ENCODE assay signal across 19 mouse cellular contexts in genomic region chr5:84408370-84408769, GRCm38 (mm10). TPM values are rescaled to one million over a fixed set of nuclear protein-coding genes. Genes with fewer than 3 reads are reported as not detected.
DNase-seq lines count a peak whose midpoint lies in the region; ATAC-seq and TF ChIP-seq lines count a peak whose summit lies in the region.
"Had no signal": no experiment of that assay in that cellular context is flagged by ENCODE, and none has a peak within 500 bp of the region (broad histone marks: within the 10 kb centered on the region; RNA-seq: fewer than 3 reads in every experiment).

No protein-coding gene starts in this region.

- no peaks in the 10 kb centered on the region for H3K9me3 ChIP-seq in forebrain, embryonic 14.5 days (replicated peaks; ENCODE audit: control insufficient read depth, low read length)
- no peaks in the 10 kb centered on the region for H3K9me3 ChIP-seq in forebrain, embryonic 11.5 days (ENCODE audit: control insufficient read depth, low read length)
- no peaks in the 10 kb centered on the region for H3K9me3 ChIP-seq in midbrain, postnatal 0 days (ENCODE audit: low read length)
- no peaks in the 10 kb centered on the region for H3K9me3 ChIP-seq in midbrain, embryonic 11.5 days (ENCODE audit: control insufficient read depth, low read length)
- H3K9me3 ChIP-seq in intestine, embryonic 16.5 days (ENCODE audit: control insufficient read depth, low read length): no peaks in the 10 kb centered on the region
- H3K9me3 ChIP-seq: embryonic facial prominence, embryonic 10.5 days; hindbrain, embryonic 13.5 days; stomach, embryonic 15.5 days had no signal

- H3K9ac ChIP-seq in forebrain, embryonic 14.5 days (ENCODE audit: low read length): no peak overlapping the region
- H3K9ac ChIP-seq in forebrain, embryonic 11.5 days (ENCODE audit: low read length): no peak overlapping the region
- no peak overlapping the region for H3K9ac ChIP-seq in midbrain, postnatal 0 days (replicated peaks; ENCODE audit: low read length, poor library complexity, severe bottlenecking)
- H3K9ac ChIP-seq in midbrain, embryonic 11.5 days (ENCODE audit: low read length): no peak overlapping the region
- no peak overlapping the region for H3K9ac ChIP-seq in intestine, embryonic 16.5 days (ENCODE audit: low read depth, low read length)
- H3K9ac ChIP-seq: hindbrain, embryonic 13.5 days; stomach, embryonic 15.5 days had no signal

- 38% methylated on average over 2 of the region's 2 CpGs for WGBS in forebrain, embryonic 14.5 days
- 56% methylated on average over 2 of the region's 2 CpGs for WGBS in forebrain, embryonic 11.5 days
- WGBS in midbrain, postnatal 0 days: 59% methylated on average over 2 of the region's 2 CpGs
- WGBS in midbrain, embryonic 11.5 days: 55% methylated on average over 2 of the region's 2 CpGs
- WGBS in intestine, embryonic 16.5 days: 56% methylated on average over 2 of the region's 2 CpGs

- H3K27ac ChIP-seq in forebrain, embryonic 14.5 days (ENCODE audit: low read depth, low read length): no peak overlapping the region
- H3K27ac ChIP-seq in forebrain, embryonic 11.5 days (ENCODE audit: low read depth, low read length): no peak overlapping the region
- H3K27ac ChIP-seq in midbrain, postnatal 0 days (ENCODE audit: low read depth, low read length): no peak overlapping the region
- H3K27ac ChIP-seq in midbrain, embryonic 11.5 days (ENCODE audit: low read depth, low read length): no peak overlapping the region
- H3K27ac ChIP-seq in intestine, embryonic 16.5 days (ENCODE audit: low read length): no peak overlapping the region
- H3K27ac ChIP-seq: embryonic facial prominence, embryonic 10.5 days; hindbrain, embryonic 13.5 days; stomach, embryonic 15.5 days had no signal

- no peak for TF ChIP-seq CTCF in midbrain, postnatal 0 days (IDR thresholded peaks at IDR 0.05)

- no peak overlapping the region for H3K4me3 ChIP-seq in forebrain, embryonic 14.5 days (ENCODE audit: low read depth, low read length)
- H3K4me3 ChIP-seq in forebrain, embryonic 11.5 days (ENCODE audit: low read depth, low read length): no peak overlapping the region
- H3K4me3 ChIP-seq in midbrain, postnatal 0 days (ENCODE audit: low read depth, low read length): no peak overlapping the region
- no peak overlapping the region for H3K4me3 ChIP-seq in midbrain, embryonic 11.5 days (ENCODE audit: low read depth, low read length)
- H3K4me3 ChIP-seq in intestine, embryonic 16.5 days (ENCODE audit: low read length): no peak overlapping the region
- H3K4me3 ChIP-seq: embryonic facial prominence, embryonic 10.5 days; hindbrain, embryonic 13.5 days; stomach, embryonic 15.5 days had no signal

- peak; percentile 14 for DNase-seq in forebrain, embryonic 14.5 days (ENCODE audit: low spot score)
- no peak for DNase-seq in forebrain, embryonic 11.5 days (ENCODE audit: low spot score)
- DNase-seq in midbrain, postnatal 0 days (ENCODE audit: low spot score): peak; percentile 55
- DNase-seq in midbrain, embryonic 11.5 days (ENCODE audit: low spot score, missing footprints): no peak
- peak; percentile 50 for DNase-seq in cerebellum, adult 8-10 months
- no peak for DNase-seq in thymus, postnatal 14 days
- DNase-seq in yolk sac, embryonic 10.5 days (ENCODE audit: low spot score): no peak
- DNase-seq: adrenal gland, postnatal 36 days; gastrocnemius, postnatal 25 days; kidney, adult 18-20 months; kidney, postnatal 14 days; lung, postnatal 10 days had no signal

- no peaks in the 10 kb centered on the region for H3K27me3 ChIP-seq in forebrain, embryonic 14.5 days (replicated peaks; ENCODE audit: control insufficient read depth, insufficient read depth, low read length)
- no peaks in the 10 kb centered on the region for H3K27me3 ChIP-seq in forebrain, embryonic 11.5 days (ENCODE audit: control insufficient read depth, insufficient read depth, low read length)
- H3K27me3 ChIP-seq in midbrain, postnatal 0 days (ENCODE audit: insufficient read depth, low read length): no peaks in the 10 kb centered on the region
- no peaks in the 10 kb centered on the region for H3K27me3 ChIP-seq in midbrain, embryonic 11.5 days (ENCODE audit: control insufficient read depth, insufficient read depth, low read length)
- no peaks in the 10 kb centered on the region for H3K27me3 ChIP-seq in intestine, embryonic 16.5 days (replicated peaks; ENCODE audit: control insufficient read depth, insufficient read depth, low read length)
- H3K27me3 ChIP-seq: hindbrain, embryonic 13.5 days; stomach, embryonic 15.5 days had no signal

- peaks cover 22% of the 10 kb centered on the region for H3K4me1 ChIP-seq in forebrain, embryonic 14.5 days (ENCODE audit: control insufficient read depth, insufficient read depth, low read length)
- H3K4me1 ChIP-seq in forebrain, embryonic 11.5 days (replicated peaks; ENCODE audit: control insufficient read depth, insufficient read depth, low read length): no peaks in the 10 kb centered on the region
- H3K4me1 ChIP-seq in midbrain, postnatal 0 days (ENCODE audit: insufficient read depth, low read length): no peaks in the 10 kb centered on the region
- no peaks in the 10 kb centered on the region for H3K4me1 ChIP-seq in midbrain, embryonic 11.5 days (ENCODE audit: control insufficient read depth, insufficient read depth, low read length)
- H3K4me1 ChIP-seq in intestine, embryonic 16.5 days (ENCODE audit: control insufficient read depth, insufficient read depth, low read length): no peaks in the 10 kb centered on the region
- H3K4me1 ChIP-seq: embryonic facial prominence, embryonic 10.5 days; stomach, embryonic 15.5 days had no signal

- ATAC-seq in forebrain, embryonic 14.5 days: no peak
- no peak for ATAC-seq in forebrain, embryonic 11.5 days (replicated peaks; ENCODE audit: low FRiP score)
- ATAC-seq in midbrain, postnatal 0 days (ENCODE audit: low FRiP score): no peak
- ATAC-seq in midbrain, embryonic 11.5 days (ENCODE audit: low FRiP score): no peak
- ATAC-seq in intestine, embryonic 16.5 days: no peak

- no peaks in the 10 kb centered on the region for H3K36me3 ChIP-seq in forebrain, embryonic 14.5 days (ENCODE audit: control insufficient read depth, insufficient read depth, low read length)
- no peaks in the 10 kb centered on the region for H3K36me3 ChIP-seq in forebrain, embryonic 11.5 days (ENCODE audit: control insufficient read depth, insufficient read depth, low read length)
- no peaks in the 10 kb centered on the region for H3K36me3 ChIP-seq in midbrain, postnatal 0 days (ENCODE audit: insufficient read depth, low read length)
- H3K36me3 ChIP-seq in midbrain, embryonic 11.5 days (ENCODE audit: control insufficient read depth, insufficient read depth, low read length): no peaks in the 10 kb centered on the region
- no peaks in the 10 kb centered on the region for H3K36me3 ChIP-seq in intestine, embryonic 16.5 days (ENCODE audit: control insufficient read depth, insufficient read depth, low read length)
- H3K36me3 ChIP-seq: embryonic facial prominence, embryonic 10.5 days; hindbrain, embryonic 13.5 days; stomach, embryonic 15.5 days had no signal

- H3K4me2 ChIP-seq in forebrain, embryonic 14.5 days (ENCODE audit: low read length): no peak overlapping the region
- H3K4me2 ChIP-seq in forebrain, embryonic 11.5 days (ENCODE audit: low read depth, low read length, severe bottlenecking): no peak overlapping the region
- H3K4me2 ChIP-seq in midbrain, postnatal 0 days (ENCODE audit: low read depth, low read length, poor library complexity, severe bottlenecking): no peak overlapping the region
- no peak overlapping the region for H3K4me2 ChIP-seq in midbrain, embryonic 11.5 days
- H3K4me2 ChIP-seq in intestine, embryonic 16.5 days (ENCODE audit: low read depth, low read length): no peak overlapping the region
- H3K4me2 ChIP-seq: hindbrain, embryonic 13.5 days; stomach, embryonic 15.5 days had no signal

RNA-seq across cellular contexts. Expression of gene Epha5, which starts 8.8 kb away (rescaled TPM):
- polyA plus RNA-seq in forebrain, embryonic 14.5 days (2014; fragmentation: Nextera tagmentation; extraction: Ambion mirVana): 68.7 and 93.0 TPM in 2 replicates
- polyA plus RNA-seq in forebrain, embryonic 11.5 days (2014; fragmentation: Nextera tagmentation; extraction: Ambion mirVana): 19.4 and 21.6 TPM in 2 replicates
- total RNA-seq in midbrain, postnatal 0 days (2014; rRNA removed): 53.9 and 66.1 TPM in 2 replicates
- 50.0 and 61.3 TPM in 2 replicates for polyA plus RNA-seq in midbrain, postnatal 0 days (2015; fragmentation: Nextera tagmentation; extraction: Ambion mirVana)
- polyA plus RNA-seq in midbrain, embryonic 11.5 days (2014; fragmentation: Nextera tagmentation; extraction: Ambion mirVana): 26.7 and 27.5 TPM in 2 replicates
- 0.60 and 0.70 TPM in 2 replicates for polyA plus RNA-seq in intestine, embryonic 16.5 days (2015; fragmentation: Nextera tagmentation; extraction: Ambion mirVana)
- total RNA-seq: megakaryocyte-erythroid progenitor cell, adult 5-6 weeks had no signal
- polyA plus RNA-seq: liver, embryonic 16.5 days; spleen, adult 2 months had no signal

Comparison
In these comparisons a context has a peak if more than half of its experiments do, and no peak if none do; other contexts are left out.
1. DNase-seq: peak in forebrain, embryonic 14.5 days (single experiment), midbrain, postnatal 0 days (single experiment) and cerebellum, adult 8-10 months (single experiment); none in forebrain, embryonic 11.5 days (single experiment), midbrain, embryonic 11.5 days (single experiment), thymus, postnatal 14 days (single experiment) and yolk sac, embryonic 10.5 days (single experiment).
2. RNA of gene Epha5, which starts 8.8 kb away (polyA plus RNA-seq): 68.7 to 93.0 TPM in forebrain, embryonic 14.5 days, 50.0 to 61.3 TPM in midbrain, postnatal 0 days, 26.7 to 27.5 TPM in midbrain, embryonic 11.5 days and 19.4 to 21.6 TPM in forebrain, embryonic 11.5 days; 0.60 to 0.70 TPM in intestine, embryonic 16.5 days; every median in the first group is over 10 times any median in the second.